Mouse (Mus musculus) liver, embryonic 11.5 days (tissue): ENCODE data around the gene Sipa1l3. TPM values are rescaled to one million over a fixed set of nuclear protein-coding genes. Genes with fewer than 3 reads are reported as not detected.

Experiments
- ATAC-seq: fragments of 200-750 bp; cut with Nextera tagmentation; replicated peaks from 2 replicates; pipeline ENCODE4 v1.8.0; 2017; ENCODE audit warnings: moderate number of reproducible peaks, mild to moderate bottlenecking, moderate TSS enrichment, moderate library complexity; ENCODE audit not compliant: low FRiP score
- DNase-seq: peaks from one replicate; pipeline ENCODE4 v3.0.0-alpha.2; 2017; ENCODE audit warnings: low spot score
- H3K27ac ChIP-seq: fragments of 300-500 bp; sonication (generic); 2 replicates; pipeline ENCODE4 v1.5.1; 2014; ENCODE audit warnings: mild to moderate bottlenecking, low read depth, low read length, control low read depth
- H3K27me3 ChIP-seq: fragments of 300-500 bp; sonication (generic); replicated peaks from 2 replicates; pipeline ENCODE4 v1.6.1; 2014; ENCODE audit warnings: low read length, mixed read lengths; ENCODE audit not compliant: control insufficient read depth, insufficient read depth
- H3K36me3 ChIP-seq: fragments of 300-500 bp; sonication (generic); 2 replicates; pipeline ENCODE4 v1.6.1; 2014; ENCODE audit warnings: mild to moderate bottlenecking, low read length, moderate library complexity, mixed read lengths; ENCODE audit not compliant: control insufficient read depth, insufficient read depth
- H3K4me1 ChIP-seq: fragments of 300-500 bp; sonication (generic); replicated peaks from 2 replicates; pipeline ENCODE4 v1.6.1; 2014; ENCODE audit warnings: low read length, mixed read lengths; ENCODE audit not compliant: control insufficient read depth, insufficient read depth
- H3K4me2 ChIP-seq: fragments of 300-500 bp; sonication (generic); 2 replicates; pipeline ENCODE4 v1.6.1; 2014; ENCODE audit warnings: mild to moderate bottlenecking, control low read depth, moderate library complexity
- H3K4me3 ChIP-seq: fragments of 300-500 bp; sonication (generic); 2 replicates; pipeline ENCODE4 v1.5.1; 2014; ENCODE audit warnings: low read depth, low read length, control low read depth
- H3K9ac ChIP-seq: fragments of 300-500 bp; sonication (generic); 2 replicates; pipeline ENCODE4 v1.6.1; 2014; ENCODE audit warnings: low read depth, low read length, control low read depth
- H3K9me3 ChIP-seq: fragments of 300-500 bp; sonication (generic); 2 replicates; pipeline ENCODE4 v1.6.1; 2016; ENCODE audit warnings: low read length, inconsistent platforms, mixed read lengths; ENCODE audit not compliant: control insufficient read depth
- WGBS: fragments of 180-500 bp; shearing (Covaris S2); extraction: QIAGEN DNeasy Blood & Tissue Kit; methylation state at CpG from one replicate; pipeline ENCODE4 v1.1.7; 2014; 5-methylcytosine and 5-hydroxymethylcytosine counted together
- polyA plus RNA-seq: library from polyadenylated mRNA; unstranded; fragments of >200 nt; fragmentation: Nextera tagmentation; extraction: Ambion mirVana; gene quantifications from 2 replicates; pipeline ENCODE4 v1.2.1, GENCODE M21; 2014

The Sipa1l3 gene
- polyA plus RNA-seq, 1 experiment from 2014 or later = 10.1 TPM

GRCm38 (mm10) chr7:29462178-29462577, 56.3 kb downstream of the Sipa1l3 start:
- DNase-seq (no peak), ATAC-seq (no peak)
- H3K27ac ChIP-seq = no peak overlapping the region
- H3K27me3 ChIP-seq = no peaks in the 10 kb centered on the region
- H3K4me2 ChIP-seq = no peak overlapping the region
- 83% methylated on average over 5 of the region's 5 CpGs for WGBS
- no peak overlapping the region for H3K9ac ChIP-seq
- no peaks in the 10 kb centered on the region for H3K4me1 ChIP-seq
- H3K36me3 ChIP-seq = no peaks in the 10 kb centered on the region
- no peak overlapping the region for H3K4me3 ChIP-seq
- no peaks in the 10 kb centered on the region for H3K9me3 ChIP-seq

GRCm38 (mm10) chr7:29461557-29461956, 56.9 kb downstream of the Sipa1l3 start:
- ATAC-seq (no peak), DNase-seq (no peak)
- H3K4me2 ChIP-seq = no peak overlapping the region
- H3K4me1 ChIP-seq = no peaks in the 10 kb centered on the region
- H3K36me3 ChIP-seq = no peaks in the 10 kb centered on the region
- H3K27ac ChIP-seq = no peak overlapping the region
- no peaks in the 10 kb centered on the region for H3K9me3 ChIP-seq
- no peak overlapping the region for H3K9ac ChIP-seq
- WGBS = 79% methylated on average over 10 of the region's 10 CpGs
- no peaks in the 10 kb centered on the region for H3K27me3 ChIP-seq
- no peak overlapping the region for H3K4me3 ChIP-seq

DNA sequence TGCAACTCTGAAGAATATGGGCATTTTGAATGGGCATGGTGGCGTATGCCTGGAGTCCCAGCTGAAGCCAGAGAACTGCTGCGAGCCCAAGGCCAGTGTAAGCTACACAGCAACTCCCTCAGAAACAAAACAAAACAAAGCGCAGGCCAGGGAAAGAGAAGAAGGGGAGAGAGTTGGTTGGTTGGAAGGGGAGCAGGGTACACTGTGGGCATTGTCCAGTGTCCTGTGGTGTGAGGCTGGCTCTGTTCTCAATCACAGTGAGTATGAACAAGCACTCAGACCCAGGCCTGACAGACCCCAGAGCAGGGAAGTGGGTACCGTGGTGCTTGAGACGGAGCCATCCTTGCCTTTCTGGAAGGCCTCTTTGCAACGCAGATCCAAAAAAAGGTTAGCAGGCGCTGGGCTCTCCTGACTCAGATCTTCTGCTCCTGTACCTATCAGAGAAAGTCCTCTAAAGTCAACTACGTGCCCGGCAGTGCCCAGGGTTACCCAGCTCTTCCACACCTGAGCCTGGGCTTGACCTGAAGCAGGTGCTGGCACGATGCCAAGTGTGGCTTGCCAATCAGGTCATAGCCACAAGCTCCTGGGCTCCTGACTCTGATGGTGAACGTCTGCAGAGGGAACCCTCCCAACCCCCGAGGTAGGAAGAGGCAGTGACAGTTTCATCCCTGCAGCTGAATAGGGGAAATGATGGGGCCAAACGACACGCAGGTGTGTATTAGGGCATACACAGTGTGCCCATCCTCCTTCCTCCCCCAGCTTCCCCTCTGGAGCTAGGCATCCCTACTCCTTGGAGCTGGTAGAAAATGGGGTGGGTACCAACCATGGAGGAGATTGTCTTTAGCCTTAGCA, 59.3 kb downstream of the Sipa1l3 start:
- Histone ChIP-seq H3K27me3 (no peaks in the 10 kb centered on the region), H3K9ac (no peak overlapping the region), H3K4me2 (no peak overlapping the region), H3K27ac (no peak overlapping the region), H3K9me3 (no peaks in the 10 kb centered on the region), H3K4me3 (no peak overlapping the region), H3K4me1 (peaks cover under 1% of the 10 kb centered on the region), H3K36me3 (no peaks in the 10 kb centered on the region)
- WGBS = 83% methylated on average over 14 of the region's 14 CpGs
- no peak for DNase-seq
- no peak for ATAC-seq

DNA sequence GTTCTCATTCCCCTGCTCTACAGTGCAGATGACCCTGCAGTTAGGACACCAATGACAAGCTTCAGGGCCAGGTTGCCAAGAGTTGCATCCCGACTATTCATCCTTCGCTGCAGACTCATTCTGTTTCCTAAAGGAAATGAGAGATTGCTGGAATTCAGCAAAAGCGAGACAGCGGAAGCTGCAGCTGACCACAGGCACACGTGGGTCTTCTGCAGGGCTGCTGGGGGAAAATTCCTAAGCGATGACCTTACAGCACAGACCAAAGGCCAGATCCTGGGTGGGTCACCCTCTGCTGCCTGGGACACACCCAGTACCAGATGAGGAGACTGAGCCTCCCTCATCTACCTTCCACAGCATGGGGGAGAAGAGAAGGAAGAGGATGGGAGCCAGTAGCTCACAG, 60.7 kb downstream of the Sipa1l3 start:
- H3K27ac ChIP-seq = no peak overlapping the region
- H3K27me3 ChIP-seq = no peaks in the 10 kb centered on the region
- no peak overlapping the region for H3K9ac ChIP-seq
- H3K4me2 ChIP-seq = no peak overlapping the region
- WGBS = 59% methylated on average over 6 of the region's 6 CpGs
- no peaks in the 10 kb centered on the region for H3K36me3 ChIP-seq
- DNase-seq = no peak
- no peaks in the 10 kb centered on the region for H3K9me3 ChIP-seq
- ATAC-seq = no peak
- H3K4me3 ChIP-seq = no peak overlapping the region
- H3K4me1 ChIP-seq = peaks cover 13% of the 10 kb centered on the region

GRCm38 (mm10) chr7:29456716-29457115, 61.7 kb downstream of the Sipa1l3 start:
- H3K36me3 ChIP-seq = no peaks in the 10 kb centered on the region
- H3K9me3 ChIP-seq = no peaks in the 10 kb centered on the region
- H3K9ac ChIP-seq = no peak overlapping the region
- H3K4me3 ChIP-seq = no peak overlapping the region
- WGBS = 83% methylated on average over 9 of the region's 9 CpGs
- no peak overlapping the region for H3K27ac ChIP-seq
- no peaks in the 10 kb centered on the region for H3K27me3 ChIP-seq
- DNase-seq = no peak
- no peak for ATAC-seq
- no peak overlapping the region for H3K4me2 ChIP-seq
- H3K4me1 ChIP-seq = peaks cover 13% of the 10 kb centered on the region

DNA sequence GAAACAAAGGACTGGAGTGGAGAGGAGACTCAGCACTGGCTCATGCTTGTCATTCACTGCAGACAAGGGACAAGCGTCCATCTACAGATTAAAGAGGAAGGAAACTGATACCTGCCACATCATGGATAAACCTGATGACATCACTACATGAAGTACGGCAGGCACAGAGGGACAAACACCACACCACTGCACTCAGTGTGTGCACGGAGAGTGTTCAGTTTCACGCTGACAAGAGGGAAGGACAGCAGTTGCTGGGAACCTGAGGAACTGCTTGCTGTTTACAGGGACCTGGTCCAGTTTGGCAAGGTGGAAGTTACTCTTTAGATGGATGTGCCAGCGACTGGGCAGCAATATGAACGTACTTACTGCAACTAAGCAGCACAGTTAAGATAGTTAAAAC, 62.9 kb downstream of the Sipa1l3 start:
- DNase-seq (no peak), ATAC-seq (no peak)
- no peak overlapping the region for H3K4me2 ChIP-seq
- H3K4me3 ChIP-seq = no peak overlapping the region
- no peak overlapping the region for H3K27ac ChIP-seq
- peaks cover 13% of the 10 kb centered on the region for H3K4me1 ChIP-seq
- H3K9me3 ChIP-seq = no peaks in the 10 kb centered on the region
- 63% methylated on average over 6 of the region's 6 CpGs for WGBS
- H3K27me3 ChIP-seq = no peaks in the 10 kb centered on the region
- no peak overlapping the region for H3K9ac ChIP-seq
- no peaks in the 10 kb centered on the region for H3K36me3 ChIP-seq

DNA sequence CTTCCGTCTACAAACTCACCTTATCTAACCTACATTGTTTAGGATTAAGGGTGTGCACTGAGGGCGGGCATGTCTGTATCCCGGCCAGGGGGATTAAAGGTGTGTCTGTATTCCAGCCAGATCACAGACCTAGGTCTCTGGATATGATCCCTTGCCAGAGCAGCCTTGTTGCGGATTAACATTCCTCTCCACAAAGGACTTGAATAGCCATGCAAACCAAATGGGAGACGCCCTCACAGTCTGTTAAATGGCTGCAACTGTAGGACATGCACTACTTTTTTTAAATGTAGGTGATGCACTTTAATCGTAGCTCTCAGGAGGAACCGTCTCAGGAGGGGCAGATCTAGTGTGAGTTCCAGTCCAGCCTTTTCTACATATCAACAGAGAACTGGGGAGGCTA, 63.5 kb downstream of the Sipa1l3 start:
- H3K27ac ChIP-seq = no peak overlapping the region
- 72% methylated on average over 7 of the region's 7 CpGs for WGBS

DNA sequence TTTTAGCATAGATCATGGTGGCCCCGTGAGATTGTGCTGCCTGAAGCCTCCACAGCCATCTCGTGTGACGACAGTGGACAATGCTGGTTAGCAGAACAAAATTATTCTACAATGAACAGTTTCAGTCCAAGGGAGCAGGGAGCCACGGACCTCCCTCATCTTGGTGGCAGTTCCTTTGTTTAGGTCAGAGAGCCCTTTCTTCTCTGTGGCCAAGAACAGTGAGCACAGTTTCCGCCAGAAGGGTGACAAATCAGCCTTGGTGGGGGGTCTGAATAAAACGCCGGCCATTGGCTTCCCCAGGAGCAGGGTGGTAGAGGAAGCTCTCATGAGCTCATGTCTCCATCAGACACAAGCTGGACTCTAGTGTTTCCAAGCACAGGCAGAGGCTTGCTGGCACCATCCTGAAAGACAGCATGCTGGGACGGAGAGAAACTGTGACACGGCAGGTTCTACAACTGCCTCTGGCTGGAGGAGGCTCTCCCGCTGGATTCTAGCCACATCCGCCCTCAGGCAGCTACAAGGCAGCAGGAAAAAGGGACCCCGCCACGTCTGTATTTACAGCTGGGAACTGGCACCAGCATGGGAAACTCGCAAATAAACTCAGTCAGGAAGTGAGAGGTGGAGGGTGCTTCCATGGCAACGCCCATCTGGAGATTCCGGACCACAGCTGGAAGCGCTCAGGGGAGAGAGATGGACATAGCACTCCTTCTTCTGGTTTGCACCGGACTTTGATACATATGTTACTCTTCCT, 65.3 kb downstream of the Sipa1l3 start:
- no peaks in the 10 kb centered on the region for H3K36me3 ChIP-seq
- H3K27ac ChIP-seq = peak overlapping the region; percentile 57
- H3K4me3 ChIP-seq = no peak overlapping the region
- H3K9ac ChIP-seq = no peak overlapping the region
- no peaks in the 10 kb centered on the region for H3K9me3 ChIP-seq
- H3K27me3 ChIP-seq = no peaks in the 10 kb centered on the region
- peaks cover 13% of the 10 kb centered on the region for H3K4me1 ChIP-seq
- DNase-seq (no peak), ATAC-seq (0 out of 2 replicates have a peak, but pooled peaks have one; percentile 18)
- 0 out of 2 replicates have a peak overlapping the region, but pooled peaks have one; percentile 6 for H3K4me2 ChIP-seq
- WGBS = 38% methylated on average over 18 of the region's 18 CpGs

More for the DNA sequence above, 63.5 kb downstream of the Sipa1l3 start:
- Histone ChIP-seq H3K27me3 (no peaks in the 10 kb centered on the region), H3K4me3 (no peak overlapping the region), H3K4me2 (no peak overlapping the region), H3K4me1 (peaks cover 13% of the 10 kb centered on the region), H3K9me3 (no peaks in the 10 kb centered on the region), H3K36me3 (no peaks in the 10 kb centered on the region), H3K9ac (no peak overlapping the region)
- DNase-seq (no peak), ATAC-seq (no peak)
